25 mouse cellular contexts compared by ENCODE assay signal in the genomic region with DNA sequence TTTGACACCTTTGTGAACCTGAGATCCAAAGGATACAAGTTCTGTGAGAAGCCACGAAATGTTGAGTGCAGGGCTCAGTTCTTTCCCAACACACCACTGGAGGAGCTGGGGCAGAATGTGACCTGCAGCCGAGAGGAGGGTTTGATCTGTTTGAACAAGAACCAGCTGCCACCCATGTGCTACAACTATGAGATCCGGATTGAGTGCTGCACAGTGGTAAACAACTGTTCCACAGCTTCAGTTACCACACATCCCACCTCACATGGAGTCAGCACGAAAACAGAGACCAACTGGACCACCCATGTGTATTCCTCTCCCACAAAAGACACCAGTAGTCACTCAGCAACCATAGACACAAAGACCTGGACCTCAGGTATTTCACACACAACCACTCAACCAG. TPM values are rescaled to one million over a fixed set of nuclear protein-coding genes. Genes with fewer than 3 reads are reported as not detected.
"Had no signal": no experiment of that assay in that cellular context is flagged by ENCODE, and none has a peak within 500 bp of the region (broad histone marks: within the 10 kb centered on the region; RNA-seq: fewer than 3 reads in every experiment).

No protein-coding gene starts in this region.

RNA-seq across cellular contexts. Expression of a gene that starts 19.1 kb away (rescaled TPM):
- polyA plus RNA-seq: limb, embryonic 10.5 days; limb, embryonic 11.5 days; limb, embryonic 12.5 days; limb, embryonic 13.5 days; limb, embryonic 15.5 days; liver, embryonic 11.5 days; liver, embryonic 12.5 days; liver, embryonic 13.5 days; liver, embryonic 14.5 days; liver, embryonic 15.5 days; liver, embryonic 16.5 days; liver, postnatal 0 days; macrophage; midbrain, embryonic 10.5 days; midbrain, embryonic 11.5 days; midbrain, embryonic 12.5 days; midbrain, embryonic 13.5 days; midbrain, embryonic 14.5 days; midbrain, embryonic 15.5 days; midbrain, embryonic 16.5 days; midbrain, postnatal 0 days; myocyte; neural tube, embryonic 11.5 days; neural tube, embryonic 12.5 days had no signal

RNA-seq across cellular contexts. Expression of a gene that starts 31.0 kb away (rescaled TPM):
- polyA plus RNA-seq: limb, embryonic 11.5 days; liver, adult 2 months; liver, embryonic 11.5 days; liver, embryonic 13.5 days; liver, embryonic 14.5 days; liver, embryonic 16.5 days; liver, postnatal 0 days; macrophage; neural tube, embryonic 11.5 days had no signal
